Mouse (Mus musculus): Measurements from ENCODE around the gene Erbb2. TPM values are rescaled to one million over a fixed set of nuclear protein-coding genes. Genes with fewer than 3 reads are reported as not detected.
A peak's percentile ranks its signal among the peaks of the same experiment; 100 is the strongest.

Gene Erbb2
- polyA plus RNA-seq, 1 experiment from 2014 or later: 26.9 TPM

DNA sequence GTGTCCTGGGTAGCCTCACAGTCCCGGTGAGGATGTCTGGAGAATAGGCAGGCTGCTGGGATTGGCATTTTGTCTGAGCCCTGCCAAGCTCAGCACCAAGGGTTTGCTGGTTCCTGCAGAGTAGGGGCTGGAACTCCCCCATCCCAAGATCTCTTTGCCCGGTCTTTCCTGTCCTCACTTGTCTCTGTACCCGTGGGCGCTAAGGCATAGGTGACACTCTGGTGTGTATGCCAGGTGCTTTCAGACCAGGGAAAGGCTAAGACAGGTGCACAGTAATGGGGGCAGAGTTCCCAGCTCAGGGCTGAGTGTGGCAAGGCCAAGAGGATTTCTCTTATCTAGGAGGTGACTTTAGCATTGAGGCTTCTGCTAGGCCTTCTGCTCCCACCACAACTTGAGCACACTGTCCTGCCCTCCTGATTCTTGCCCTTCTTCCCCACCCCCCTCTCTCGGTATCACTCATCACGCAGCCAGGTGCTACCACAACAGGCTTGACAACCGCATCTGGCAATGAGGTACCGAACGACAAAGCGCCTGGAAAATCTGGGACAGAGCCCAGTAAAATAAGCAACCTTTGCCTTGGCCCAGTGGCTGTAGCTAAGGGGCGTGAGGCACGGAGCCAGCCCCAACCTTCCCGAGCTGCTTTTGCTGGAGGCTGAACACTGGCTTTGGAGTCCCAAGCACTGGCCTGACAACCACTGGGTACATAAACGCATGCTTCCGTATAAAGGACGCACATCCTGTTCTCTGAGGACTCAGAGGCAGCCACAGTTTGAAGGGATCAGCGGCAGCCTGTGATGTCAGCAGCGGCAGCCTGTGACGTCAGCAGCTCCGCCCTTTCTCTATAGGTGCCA is 37.9 kb downstream of the Erbb2 start:
- Histone ChIP-seq H3K27me3 (ENCODE audit: control insufficient read depth, insufficient read depth, low read length) (no peaks in the 10 kb centered on the region), H3K4me2 (replicated peaks; ENCODE audit: low read depth) (0 out of 2 replicates have a peak overlapping the region, but pooled peaks have one; percentile 55), H3K36me3 (ENCODE audit: control insufficient read depth, insufficient read depth, low read length) (no peaks in the 10 kb centered on the region), H3K4me1 (replicated peaks; ENCODE audit: control insufficient read depth, insufficient read depth) (no peaks in the 10 kb centered on the region; the same call in 1 of the 2 replicates), H3K9me3 (ENCODE audit: control insufficient read depth, low read length) (no peaks in the 10 kb centered on the region), H3K4me3 (ENCODE audit: low read depth, low read length) (no peak overlapping the region), H3K9ac (ENCODE audit: low read length) (no peak overlapping the region), H3K27ac (replicated peaks) (no peak overlapping the region; the same call in 1 of the 2 replicates)
- ATAC-seq (ENCODE audit: low FRiP score, low TSS enrichment) (no peak), DNase-seq (ENCODE audit: low spot score) (no peak)
- no peak for TF ChIP-seq CTCF (IDR thresholded peaks at IDR 0.05; ENCODE audit: low read depth)
- no peak for TF ChIP-seq EP300 (optimal IDR thresholded peaks at IDR 0.05)
- WGBS: 69% methylated on average over 20 of the region's 20 CpGs

- H3K4me3 ChIP-seq (ENCODE audit: low read depth, low read length): no peak overlapping the region
- TF ChIP-seq EP300 (optimal IDR thresholded peaks at IDR 0.05) (no peak), CTCF (IDR thresholded peaks at IDR 0.05; ENCODE audit: low read depth) (peak; percentile 52)
- no peaks in the 10 kb centered on the region for H3K4me1 ChIP-seq (replicated peaks; ENCODE audit: control insufficient read depth, insufficient read depth)
- H3K36me3 ChIP-seq (ENCODE audit: control insufficient read depth, insufficient read depth, low read length): no peaks in the 10 kb centered on the region
- H3K27me3 ChIP-seq (ENCODE audit: control insufficient read depth, insufficient read depth, low read length): no peaks in the 10 kb centered on the region
- H3K4me2 ChIP-seq (replicated peaks; ENCODE audit: low read depth): no peak overlapping the region
- no peak for DNase-seq (ENCODE audit: low spot score)
- no peak overlapping the region for H3K9ac ChIP-seq (ENCODE audit: low read length)
- WGBS: 84% methylated on average over 4 of the region's 4 CpGs
- no peak for ATAC-seq (ENCODE audit: low FRiP score, low TSS enrichment)
- H3K9me3 ChIP-seq (ENCODE audit: control insufficient read depth, low read length): no peaks in the 10 kb centered on the region
- H3K27ac ChIP-seq (replicated peaks): no peak overlapping the region
These were observed 43.2 kb downstream of the Erbb2 start for GRCm38 (mm10) chr11:98455484-98455883.

DNA sequence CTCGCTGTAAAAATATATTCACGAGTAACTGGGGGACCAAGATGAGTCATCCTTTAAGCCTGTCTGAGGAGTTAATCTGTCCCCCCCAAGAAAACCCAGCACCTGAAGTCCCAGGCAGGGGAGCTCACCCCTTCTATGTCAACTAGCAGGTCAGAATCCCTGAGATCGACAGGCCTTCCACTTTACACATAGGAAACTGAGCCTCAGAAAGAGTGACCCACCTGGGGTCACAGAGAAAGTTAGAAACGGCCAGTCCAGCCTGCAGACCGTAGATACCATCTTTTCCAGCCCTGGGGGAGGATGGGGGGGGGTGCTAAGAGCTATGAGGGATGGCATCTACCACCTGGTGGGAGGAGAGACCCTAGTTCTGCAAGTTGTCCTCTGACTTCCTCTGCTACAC is 44.3 kb downstream of the Erbb2 start:
- H3K4me3 ChIP-seq (ENCODE audit: low read depth, low read length): no peak overlapping the region
- H3K36me3 ChIP-seq (ENCODE audit: control insufficient read depth, insufficient read depth, low read length): no peaks in the 10 kb centered on the region
- H3K4me2 ChIP-seq (replicated peaks; ENCODE audit: low read depth): no peak overlapping the region
- H3K9me3 ChIP-seq (ENCODE audit: control insufficient read depth, low read length): no peaks in the 10 kb centered on the region
- H3K27ac ChIP-seq (replicated peaks): no peak overlapping the region
- TF ChIP-seq CTCF (IDR thresholded peaks at IDR 0.05; ENCODE audit: low read depth): no peak
- TF ChIP-seq EP300 (optimal IDR thresholded peaks at IDR 0.05): no peak
- 46% methylated on average over 5 of the region's 5 CpGs for WGBS
- H3K9ac ChIP-seq (ENCODE audit: low read length): no peak overlapping the region
- ATAC-seq (ENCODE audit: low FRiP score, low TSS enrichment) (0 out of 2 replicates have a peak, but pooled peaks have one; percentile 0), DNase-seq (ENCODE audit: low spot score) (no peak)
- no peaks in the 10 kb centered on the region for H3K27me3 ChIP-seq (ENCODE audit: control insufficient read depth, insufficient read depth, low read length)
- H3K4me1 ChIP-seq (replicated peaks; ENCODE audit: control insufficient read depth, insufficient read depth): no peaks in the 10 kb centered on the region

GRCm38 (mm10) chr11:98456945-98457344 is 44.7 kb downstream of the Erbb2 start:
- H3K4me2 ChIP-seq (replicated peaks; ENCODE audit: low read depth): peak overlapping the region; percentile 90
- no peaks in the 10 kb centered on the region for H3K9me3 ChIP-seq (ENCODE audit: control insufficient read depth, low read length)
- H3K27me3 ChIP-seq (ENCODE audit: control insufficient read depth, insufficient read depth, low read length): no peaks in the 10 kb centered on the region
- no peaks in the 10 kb centered on the region for H3K36me3 ChIP-seq (ENCODE audit: control insufficient read depth, insufficient read depth, low read length)
- DNase-seq (ENCODE audit: low spot score) (no peak), ATAC-seq (ENCODE audit: low FRiP score, low TSS enrichment) (peak; percentile 1; the same call in 1 of the 2 replicates)
- no peak overlapping the region for H3K9ac ChIP-seq (ENCODE audit: low read length)
- no peak overlapping the region for H3K27ac ChIP-seq (replicated peaks)
- TF ChIP-seq CTCF (IDR thresholded peaks at IDR 0.05; ENCODE audit: low read depth) (no peak), EP300 (optimal IDR thresholded peaks at IDR 0.05) (no peak)
- H3K4me3 ChIP-seq (ENCODE audit: low read depth, low read length): peak overlapping the region; percentile 57
- H3K4me1 ChIP-seq (replicated peaks; ENCODE audit: control insufficient read depth, insufficient read depth): no peaks in the 10 kb centered on the region
- WGBS: 27% methylated on average over 9 of the region's 9 CpGs

- Histone ChIP-seq H3K36me3 (ENCODE audit: control insufficient read depth, insufficient read depth, low read length) (no peaks in the 10 kb centered on the region), H3K4me2 (replicated peaks; ENCODE audit: low read depth) (peak overlapping the region; percentile 90), H3K27me3 (ENCODE audit: control insufficient read depth, insufficient read depth, low read length) (no peaks in the 10 kb centered on the region), H3K4me1 (replicated peaks; ENCODE audit: control insufficient read depth, insufficient read depth) (no peaks in the 10 kb centered on the region), H3K9me3 (ENCODE audit: control insufficient read depth, low read length) (no peaks in the 10 kb centered on the region), H3K9ac (ENCODE audit: low read length) (peak overlapping the region; percentile 62), H3K4me3 (ENCODE audit: low read depth, low read length) (peak overlapping the region; percentile 57), H3K27ac (replicated peaks) (0 out of 2 replicates have a peak overlapping the region, but pooled peaks have one; percentile 13)
- under 1% methylated on average over 38 of the region's 64 CpGs for WGBS
- ATAC-seq (ENCODE audit: low FRiP score, low TSS enrichment): peak; percentile 73
- peak; percentile 65 for TF ChIP-seq CTCF (IDR thresholded peaks at IDR 0.05; ENCODE audit: low read depth)
- TF ChIP-seq EP300 (optimal IDR thresholded peaks at IDR 0.05): no peak
- DNase-seq (ENCODE audit: low spot score): peak; percentile 92
These were observed 45.3 kb downstream of the Erbb2 start for GRCm38 (mm10) chr11:98457367-98458120.
